Mouse (Mus musculus) neural tube, embryonic 13.5 days (tissue): Measurements from ENCODE around the gene Olfr1432. TPM values are rescaled to one million over a fixed set of nuclear protein-coding genes. Genes with fewer than 3 reads are reported as not detected.
"Not testable (repeated sequence)": the region's sequence is repeated elsewhere in the genome, so short reads cannot be mapped to it uniquely, and the experiment has no call there.

Source experiments
- ATAC-seq: fragments of 200-750 bp; cut with Nextera tagmentation; 2 replicates; pipeline ENCODE4 v1.8.0; 2017; ENCODE audit warnings: low read depth, mild to moderate bottlenecking, moderate TSS enrichment, moderate library complexity
- H3K27ac ChIP-seq: fragments of 300-500 bp; sonication (generic); replicated peaks from 2 replicates; pipeline ENCODE4 v1.5.1; 2015; ENCODE audit warnings: moderate library complexity, mild to moderate bottlenecking, inconsistent platforms
- H3K27me3 ChIP-seq: fragments of 300-500 bp; sonication (generic); 2 replicates; pipeline ENCODE4 v1.6.1; 2015; ENCODE audit warnings: mild to moderate bottlenecking, inconsistent platforms
- H3K36me3 ChIP-seq: fragments of 300-500 bp; sonication (generic); 2 replicates; pipeline ENCODE4 v1.6.1; 2015; ENCODE audit warnings: mild to moderate bottlenecking, inconsistent platforms
- H3K4me1 ChIP-seq: fragments of 300-500 bp; sonication (generic); replicated peaks from 2 replicates; pipeline ENCODE4 v1.6.1; 2015; ENCODE audit warnings: inconsistent platforms
- H3K4me2 ChIP-seq: fragments of 300-500 bp; sonication (generic); 2 replicates; pipeline ENCODE4 v1.6.1; 2015; ENCODE audit warnings: inconsistent platforms, mild to moderate bottlenecking, moderate library complexity
- H3K4me3 ChIP-seq: fragments of 300-500 bp; sonication (generic); 2 replicates; pipeline ENCODE4 v1.5.1; 2015; ENCODE audit warnings: mild to moderate bottlenecking, inconsistent platforms
- H3K9ac ChIP-seq: fragments of 300-500 bp; sonication (generic); 2 replicates; pipeline ENCODE4 v1.6.1; 2015; ENCODE audit warnings: moderate library complexity, mild to moderate bottlenecking, inconsistent platforms
- H3K9me3 ChIP-seq: fragments of 300-500 bp; sonication (generic); 2 replicates; pipeline ENCODE4 v1.6.1; 2016; ENCODE audit warnings: inconsistent platforms
- WGBS: fragments of 180-500 bp; shearing (Covaris S2); methylation state at CpG from one replicate; pipeline ENCODE4 v1.1.7; 2015; 5-methylcytosine and 5-hydroxymethylcytosine counted together
- polyA plus RNA-seq: library from polyadenylated mRNA; unstranded; fragments of >200 nt; fragmentation: Nextera tagmentation; extraction: Ambion mirVana; gene quantifications from 2 replicates; pipeline ENCODE4 v1.2.1, GENCODE M21; 2015

Gene Olfr1432
- polyA plus RNA-seq, result not detected in 2 replicates

- H3K4me2 ChIP-seq, H3K27ac ChIP-seq, ATAC-seq, H3K4me1 ChIP-seq, H3K36me3 ChIP-seq, H3K4me3 ChIP-seq, H3K27me3 ChIP-seq, H3K9me3 ChIP-seq, H3K9ac ChIP-seq: not testable (repeated sequence)
Observed at GRCm38 (mm10) chr19:12232496-12232895, at the start of gene Olfr1432. Olfr1432 (minus strand) TSS chr19:12232596.

GRCm38 (mm10) chr19:12279554-12279953, 47.2 kb upstream of the Olfr1432 start, which contains the start of gene Olfr1434:
Olfr1434 (plus strand) TSS chr19:12279854.
- H3K4me2 ChIP-seq, result no peak within 1 kb of the TSS
- H3K9ac ChIP-seq, result no peak within 1 kb of the TSS
- ATAC-seq, result no peak
- H3K4me3 ChIP-seq, result no peak within 1 kb of the TSS
- H3K27ac ChIP-seq, result no peak within 1 kb of the TSS
- H3K4me1 ChIP-seq, result no peaks in the 10 kb centered on the region
- H3K9me3 ChIP-seq, result no peaks in the 10 kb centered on the region
- H3K27me3 ChIP-seq, result no peaks in the 10 kb centered on the region
- 82% methylated on average over 2 of the region's 2 CpGs for WGBS
- H3K36me3 ChIP-seq, result no peaks in the 10 kb centered on the region

- Histone ChIP-seq H3K9me3 (no peaks in the 10 kb centered on the region), H3K4me2 (no peak within 1 kb of the TSS), H3K36me3 (no peaks in the 10 kb centered on the region), H3K4me1 (no peaks in the 10 kb centered on the region), H3K9ac (no peak within 1 kb of the TSS), H3K27me3 (no peaks in the 10 kb centered on the region), H3K27ac (no peak within 1 kb of the TSS), H3K4me3 (no peak within 1 kb of the TSS)
- 71% methylated on average over 1 of the region's 1 CpGs for WGBS
- ATAC-seq, result no peak
Observed at GRCm38 (mm10) chr19:12260732-12261131, 28.3 kb upstream of the Olfr1432 start, which contains the start of gene Olfr235. Olfr235 (plus strand) TSS chr19:12261032.

- WGBS, result 83% methylated on average over 1 of the region's 1 CpGs
Observed at GRCm38 (mm10) chr19:12241559-12241958, 9.2 kb upstream of the Olfr1432 start, which contains the start of gene Olfr262. Olfr262 (minus strand) TSS chr19:12241659.

GRCm38 (mm10) chr19:12200334-12200733, 32.1 kb downstream of the Olfr1432 start, which contains the start of gene Olfr1431:
Olfr1431 (plus strand) TSS chr19:12200634.
- no peaks in the 10 kb centered on the region for H3K27me3 ChIP-seq
- no peak within 1 kb of the TSS for H3K4me2 ChIP-seq
- H3K4me3 ChIP-seq, result no peak within 1 kb of the TSS
- H3K27ac ChIP-seq, result no peak within 1 kb of the TSS
- H3K9ac ChIP-seq, result no peak within 1 kb of the TSS
- no peak for ATAC-seq
- H3K4me1 ChIP-seq, result no peaks in the 10 kb centered on the region
- no peaks in the 10 kb centered on the region for H3K36me3 ChIP-seq
- H3K9me3 ChIP-seq, result no peaks in the 10 kb centered on the region
- WGBS, result 76% methylated on average over 1 of the region's 1 CpGs

More at GRCm38 (mm10) chr19:12241559-12241958, 9.2 kb upstream of the Olfr1432 start, which contains the start of gene Olfr262:
- Histone ChIP-seq H3K27ac (no peak within 1 kb of the TSS), H3K27me3 (no peaks in the 10 kb centered on the region), H3K4me1 (no peaks in the 10 kb centered on the region), H3K36me3 (no peaks in the 10 kb centered on the region), H3K4me3 (no peak within 1 kb of the TSS), H3K4me2 (no peak within 1 kb of the TSS), H3K9me3 (no peaks in the 10 kb centered on the region), H3K9ac (no peak within 1 kb of the TSS)
- ATAC-seq, result no peak

- H3K4me3 ChIP-seq, H3K36me3 ChIP-seq, H3K4me2 ChIP-seq, H3K27me3 ChIP-seq, ATAC-seq, H3K9me3 ChIP-seq, H3K4me1 ChIP-seq, H3K27ac ChIP-seq, H3K9ac ChIP-seq: not testable (repeated sequence)
- WGBS, result 86% methylated on average over 4 of the region's 4 CpGs
Observed at GRCm38 (mm10) chr19:12199076-12199475, 33.3 kb downstream of the Olfr1432 start.

Other genes starting within 250 kb of the Olfr1432 start
- gene Olfr1423, start 191.3 kb downstream of the Olfr1432 start, polyA plus RNA-seq, result not detected in 2 replicates
- gene Olfr1424, start 169.9 kb downstream of the Olfr1432 start, polyA plus RNA-seq, result not detected in 2 replicates
- not detected in 2 replicates for gene Olfr1425, start 154.9 kb downstream of the Olfr1432 start, polyA plus RNA-seq
- gene Olfr1426, start 140.6 kb downstream of the Olfr1432 start, polyA plus RNA-seq, result not detected in 2 replicates
- gene Olfr1427, start 129.3 kb downstream of the Olfr1432 start, polyA plus RNA-seq, result not detected in 2 replicates
- not detected in 2 replicates for gene Olfr1428, start 116.7 kb downstream of the Olfr1432 start, polyA plus RNA-seq
- gene Olfr76, start 109.4 kb downstream of the Olfr1432 start, polyA plus RNA-seq, result not detected in 2 replicates
- not detected in 2 replicates for gene Olfr1555-ps1, start 62.5 kb downstream of the Olfr1432 start, polyA plus RNA-seq
- gene Olfr1431, start 32.0 kb downstream of the Olfr1432 start, polyA plus RNA-seq, result not detected in 2 replicates
- not detected in 2 replicates for gene Olfr262, start 9.1 kb upstream of the Olfr1432 start, polyA plus RNA-seq
- not detected in 2 replicates for gene Olfr235, start 28.4 kb upstream of the Olfr1432 start, polyA plus RNA-seq
- gene Olfr1434, start 47.3 kb upstream of the Olfr1432 start, polyA plus RNA-seq, result not detected in 2 replicates
- gene Olfr1436, start 66.5 kb upstream of the Olfr1432 start, polyA plus RNA-seq, result not detected in 2 replicates
- not detected in 2 replicates for gene Olfr1437, start 92.5 kb upstream of the Olfr1432 start, polyA plus RNA-seq
- not detected in 2 replicates for gene Olfr1438-ps1, start 103.3 kb upstream of the Olfr1432 start, polyA plus RNA-seq
- gene Olfr1440, start 154.7 kb upstream of the Olfr1432 start, polyA plus RNA-seq, result not detected in 2 replicates
- not detected in 2 replicates for gene Olfr1441, start 184.8 kb upstream of the Olfr1432 start, polyA plus RNA-seq
- gene Pfpl, start 195.3 kb upstream of the Olfr1432 start, polyA plus RNA-seq, result 0.08 TPM in 1 of 2 replicates, not detected in the other
- 0.54 and 0.89 TPM in 2 replicates for gene Mpeg1, start 228.2 kb upstream of the Olfr1432 start, polyA plus RNA-seq